Mouse (Mus musculus): ENCODE results near the gene Herpud1.

The Herpud1 gene

DNA sequence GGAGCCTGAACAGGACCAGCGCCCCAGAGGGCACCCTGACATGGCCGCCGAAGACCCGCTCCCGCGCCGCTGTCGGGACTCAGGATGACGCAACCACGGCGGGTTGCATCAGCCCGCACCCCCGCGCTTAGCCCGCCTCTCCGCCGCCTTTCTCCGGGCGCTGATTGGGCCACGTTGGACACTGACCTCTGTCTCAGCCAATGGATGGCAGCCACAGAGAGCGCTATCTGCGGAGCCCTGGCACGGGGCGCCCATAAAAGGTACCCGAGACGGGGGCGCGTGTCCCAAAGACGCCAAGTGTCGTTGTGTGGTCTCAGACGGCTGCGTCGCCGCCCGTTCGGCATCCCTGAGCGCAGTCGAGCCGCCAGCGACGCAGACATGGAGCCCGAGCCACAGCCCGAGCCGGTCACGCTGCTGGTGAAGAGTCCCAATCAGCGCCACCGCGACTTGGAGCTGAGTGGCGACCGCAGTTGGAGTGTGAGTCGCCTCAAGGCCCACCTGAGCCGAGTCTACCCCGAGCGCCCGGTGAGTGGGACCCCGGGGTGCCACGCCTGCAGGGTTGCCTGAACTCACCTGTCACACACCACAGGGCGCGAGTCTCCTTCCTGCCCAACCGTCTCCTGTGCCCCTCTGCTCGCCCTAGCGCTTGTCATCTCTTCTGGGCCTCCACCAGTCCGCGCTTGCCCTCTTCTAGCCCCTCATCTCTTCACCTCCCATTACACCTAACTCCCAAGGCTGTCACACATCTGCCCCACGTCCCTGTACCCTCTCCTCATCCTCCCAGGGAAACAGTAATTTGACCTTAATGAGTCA lies at the start of gene Herpud1:
Gene Herpud1 (plus strand): TSS at position 225 of the 813 bp plus-strand sequence.
- peak; percentile 96 for DNase-seq

DNA sequence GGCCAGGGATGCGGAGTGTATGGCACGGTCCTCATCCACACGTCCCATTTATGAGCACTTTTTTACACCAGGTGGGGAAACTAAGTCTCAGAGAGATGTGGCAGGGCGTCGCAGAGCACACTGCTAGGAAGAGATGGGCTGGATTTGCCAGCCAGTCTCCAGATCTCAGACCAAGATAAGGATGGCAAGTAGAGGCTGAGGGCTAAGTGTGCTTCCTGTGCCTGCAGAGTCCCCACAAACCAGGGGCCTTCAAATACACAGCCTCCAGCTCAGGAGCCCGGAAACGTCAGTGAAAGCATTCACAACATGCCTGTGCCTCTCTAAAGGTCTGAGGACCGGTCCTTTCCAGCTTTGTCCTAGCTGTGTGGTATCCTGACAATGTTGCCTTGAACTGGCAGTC lies 48.7 kb upstream of the Herpud1 start:
- DNase-seq, result no peak

DNA sequence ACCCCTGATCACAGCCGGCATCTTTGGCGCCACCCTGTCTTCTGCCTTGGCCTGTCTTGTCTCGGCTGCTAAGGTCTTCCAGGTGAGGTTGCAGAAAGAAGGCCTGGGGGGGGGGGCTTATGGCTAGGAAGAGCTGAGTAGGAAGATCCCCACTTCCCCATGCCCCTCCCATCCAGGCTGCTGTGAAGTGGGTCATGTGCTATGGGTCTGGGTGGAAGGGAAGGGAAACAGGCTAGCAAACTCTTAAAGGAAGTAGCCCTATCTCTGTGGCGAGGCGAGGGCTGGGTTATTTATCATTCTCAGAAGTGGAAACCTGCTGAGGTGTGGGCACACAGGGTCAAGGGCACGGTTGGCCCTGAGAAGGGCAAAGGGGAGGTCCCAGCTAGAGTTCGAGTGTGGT lies 45.4 kb upstream of the Herpud1 start:
- no peak for DNase-seq

DNA sequence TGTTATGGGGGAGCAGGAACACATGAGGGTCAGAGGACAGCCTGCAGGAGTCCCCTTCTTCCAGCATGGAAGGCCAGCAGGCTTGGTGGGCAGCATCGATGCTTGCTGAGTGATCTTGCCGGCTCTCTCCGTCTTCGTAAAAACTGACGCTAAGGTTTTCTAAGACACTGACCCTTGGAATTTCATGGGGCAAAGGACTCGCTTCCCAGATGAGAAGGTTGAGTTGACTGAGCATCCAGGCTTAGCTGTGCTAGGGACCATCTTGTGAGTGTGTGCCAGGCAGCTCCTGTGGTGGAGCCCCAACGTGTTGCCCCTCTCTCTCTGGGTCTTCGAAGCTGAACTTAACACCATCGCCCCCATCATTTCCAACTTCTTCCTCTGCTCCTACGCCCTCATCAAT lies 43.5 kb upstream of the Herpud1 start:
- DNase-seq, result no peak

DNA sequence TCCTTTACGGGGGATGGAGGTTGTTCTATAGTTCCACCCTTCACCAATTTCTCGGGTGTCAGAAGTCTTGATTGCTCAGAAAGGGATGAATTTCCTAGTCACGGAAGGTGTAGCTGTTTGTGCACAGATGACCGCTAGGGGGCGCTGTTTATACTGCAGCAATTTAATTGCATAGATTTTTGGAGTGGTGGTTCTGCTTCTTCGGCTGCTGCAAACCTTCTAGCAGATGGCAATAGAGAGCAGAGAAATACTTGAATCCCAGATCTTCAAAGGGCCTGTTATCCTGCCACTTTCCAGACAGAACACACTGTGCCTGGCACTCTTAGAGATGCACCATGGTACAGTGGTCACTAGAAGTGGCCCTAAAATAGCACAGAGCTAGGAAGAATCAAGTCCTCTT lies 42.9 kb upstream of the Herpud1 start:
- peak; percentile 90 for DNase-seq

DNA sequence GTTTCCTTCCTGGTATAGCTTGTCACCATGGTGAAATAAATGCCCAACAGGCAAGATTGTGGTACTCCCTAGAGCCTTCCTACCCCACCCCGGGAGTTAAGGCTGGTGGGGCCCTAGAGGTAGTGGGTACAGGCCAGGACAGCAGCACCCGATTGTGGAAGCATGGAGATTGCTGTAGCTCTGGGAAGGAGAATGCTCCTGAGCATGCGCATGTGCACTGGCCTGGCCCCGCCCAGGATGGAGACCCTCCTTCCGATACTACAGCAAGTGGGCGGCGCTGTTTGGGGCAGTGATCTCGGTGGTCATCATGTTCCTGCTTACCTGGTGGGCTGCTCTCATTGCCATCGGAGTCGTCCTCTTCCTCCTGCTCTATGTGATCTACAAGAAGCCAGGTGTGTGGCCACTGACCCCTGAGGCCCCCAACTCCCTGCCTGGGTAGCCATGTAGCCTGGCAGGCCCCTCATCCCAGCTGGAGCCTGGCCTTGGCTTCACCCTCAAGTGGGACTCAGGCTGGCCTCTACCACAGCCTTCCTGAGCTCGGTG lies 42.4 kb upstream of the Herpud1 start:
- DNase-seq, result no peak

DNA sequence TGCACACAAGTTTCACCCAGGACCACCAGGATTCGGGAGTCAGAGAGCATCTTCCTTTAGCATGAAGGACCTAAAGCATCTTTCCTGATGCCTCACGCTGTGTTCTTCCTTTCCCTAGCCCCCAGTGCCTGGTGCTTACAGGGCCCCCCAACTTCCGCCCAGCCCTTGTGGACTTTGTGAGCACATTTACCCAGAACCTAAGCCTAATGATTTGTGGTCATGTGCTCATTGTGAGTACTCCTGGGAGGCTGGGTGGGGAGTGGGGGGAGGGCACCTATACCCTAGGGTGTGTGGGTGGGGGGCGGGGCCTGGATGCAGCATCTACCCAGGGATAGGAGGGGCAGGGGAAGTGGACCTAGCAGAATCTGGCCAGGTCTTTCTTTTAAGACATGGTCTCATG lies 40.6 kb upstream of the Herpud1 start:
- DNase-seq, result no peak

DNA sequence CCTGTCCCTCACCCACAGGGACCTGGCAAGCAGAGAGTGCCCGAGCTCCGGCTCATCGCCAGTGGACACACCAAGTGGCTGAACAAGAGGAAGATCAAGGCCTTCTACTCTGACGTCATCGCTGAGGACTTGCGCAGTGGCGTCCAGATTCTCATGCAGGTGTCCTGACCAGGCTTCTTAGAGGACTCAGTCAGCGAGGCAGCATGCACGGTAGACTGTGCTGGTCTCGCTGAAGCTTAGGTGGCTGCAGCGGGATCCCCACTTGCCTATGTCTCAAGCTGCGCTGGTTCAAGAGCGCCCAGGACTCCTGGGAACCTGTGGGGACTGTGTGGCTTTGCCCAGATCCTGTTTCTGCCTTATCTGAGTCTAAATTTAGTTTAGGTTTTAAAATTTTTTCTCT lies 40.0 kb upstream of the Herpud1 start:
- no peak for DNase-seq

DNA sequence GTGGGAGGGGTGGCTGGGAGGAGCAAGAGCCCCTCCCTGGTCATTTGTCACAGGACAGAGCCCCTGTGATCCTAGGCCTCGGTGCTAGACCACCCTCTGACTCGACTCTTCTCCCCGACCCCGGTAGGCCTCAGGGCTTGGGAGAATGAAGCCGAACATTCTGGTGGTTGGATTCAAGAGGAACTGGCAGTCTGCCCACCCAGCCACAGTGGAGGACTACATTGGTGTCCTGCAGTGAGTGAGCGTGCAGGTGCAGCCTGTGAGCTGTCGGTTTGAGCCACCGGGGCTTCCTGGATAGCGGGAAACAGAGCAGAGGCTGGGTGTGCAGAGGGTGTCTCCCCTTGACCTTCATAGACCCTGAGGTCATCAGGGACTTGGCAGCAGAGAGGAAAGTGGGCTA lies 37.8 kb upstream of the Herpud1 start:
- DNase-seq, result peak; percentile 48

DNA sequence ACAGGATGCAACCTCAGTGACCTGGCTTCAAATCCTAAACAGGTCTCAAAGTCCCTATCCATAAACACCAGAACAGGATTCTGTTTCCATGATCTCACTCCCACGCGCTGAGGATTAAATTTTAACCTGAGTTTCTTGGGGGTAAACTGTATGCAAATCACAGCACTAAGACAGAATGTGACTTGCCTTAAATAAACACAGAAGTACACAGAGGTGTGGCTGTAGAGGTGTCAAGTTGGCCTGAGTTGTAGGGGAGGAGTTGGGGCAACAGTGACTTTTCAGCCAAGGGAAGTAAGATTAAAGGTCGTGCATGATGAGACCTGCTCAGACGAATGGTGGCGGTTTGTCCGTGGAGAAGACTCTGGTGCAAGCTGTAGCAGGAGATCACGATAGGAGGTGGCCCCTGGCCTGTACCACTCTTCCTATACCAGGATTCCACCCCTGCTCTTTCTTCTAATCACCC lies 32.1 kb upstream of the Herpud1 start:
- no peak for DNase-seq

DNA sequence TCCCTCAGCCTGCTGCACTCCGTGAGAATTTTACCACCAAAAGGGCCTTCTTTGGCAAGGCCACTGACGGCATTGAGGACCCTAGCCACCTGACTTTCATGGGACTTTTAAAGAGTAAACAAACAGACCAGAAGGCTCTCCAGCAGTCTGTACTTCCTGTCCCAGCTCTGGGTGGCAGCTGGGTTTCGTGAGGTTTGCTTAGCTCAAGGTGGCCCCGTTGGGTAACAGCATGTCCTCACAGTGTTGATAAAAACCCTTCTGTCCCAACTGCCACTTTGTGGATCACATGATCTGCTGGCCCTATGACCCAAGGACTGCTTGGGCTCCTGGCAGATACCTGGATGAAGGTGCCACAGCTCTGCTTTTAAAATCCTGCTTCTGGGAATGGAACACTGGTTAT lies 31.7 kb upstream of the Herpud1 start:
- peak; percentile 67 for DNase-seq

DNA sequence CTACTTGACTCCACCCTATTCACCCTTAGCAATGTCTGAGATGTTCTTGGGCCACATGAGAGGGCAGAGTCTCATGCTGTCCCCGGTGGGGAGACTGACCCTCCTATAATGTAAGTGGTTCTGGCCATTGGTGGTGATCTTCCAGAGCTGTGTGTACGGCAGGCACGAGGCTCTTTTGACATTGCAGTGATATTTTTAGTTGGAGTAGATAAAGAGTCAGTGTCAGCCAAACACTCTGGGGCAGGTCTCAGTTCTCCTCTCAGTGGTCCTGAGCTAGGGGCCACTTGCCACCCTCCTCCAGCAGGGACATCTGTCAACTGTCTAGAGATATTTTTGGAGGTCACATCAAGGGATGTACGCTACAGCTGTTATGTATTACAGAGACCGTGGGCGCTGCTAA lies 29.0 kb upstream of the Herpud1 start:
- no peak for DNase-seq

DNA sequence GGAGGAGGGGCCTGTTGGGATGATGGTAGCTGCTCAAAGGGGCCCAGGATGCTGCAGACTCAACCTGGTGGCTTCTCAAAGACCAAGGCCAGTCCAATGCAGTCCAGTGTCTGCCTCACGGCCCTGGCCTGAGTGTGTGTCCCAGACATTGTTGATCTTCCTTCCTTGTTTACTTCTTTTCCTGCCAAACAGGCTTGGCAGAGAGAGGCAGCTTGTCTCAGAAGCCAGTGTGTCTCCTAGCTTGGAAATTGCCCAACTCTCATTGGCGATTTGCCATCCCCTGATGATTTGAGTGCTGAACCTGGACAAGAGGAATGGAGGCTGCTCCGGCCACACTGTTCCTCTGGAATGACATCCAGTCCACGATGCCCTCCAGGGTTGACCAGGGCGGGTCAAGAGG lies 27.7 kb upstream of the Herpud1 start:
- DNase-seq, result no peak

DNA sequence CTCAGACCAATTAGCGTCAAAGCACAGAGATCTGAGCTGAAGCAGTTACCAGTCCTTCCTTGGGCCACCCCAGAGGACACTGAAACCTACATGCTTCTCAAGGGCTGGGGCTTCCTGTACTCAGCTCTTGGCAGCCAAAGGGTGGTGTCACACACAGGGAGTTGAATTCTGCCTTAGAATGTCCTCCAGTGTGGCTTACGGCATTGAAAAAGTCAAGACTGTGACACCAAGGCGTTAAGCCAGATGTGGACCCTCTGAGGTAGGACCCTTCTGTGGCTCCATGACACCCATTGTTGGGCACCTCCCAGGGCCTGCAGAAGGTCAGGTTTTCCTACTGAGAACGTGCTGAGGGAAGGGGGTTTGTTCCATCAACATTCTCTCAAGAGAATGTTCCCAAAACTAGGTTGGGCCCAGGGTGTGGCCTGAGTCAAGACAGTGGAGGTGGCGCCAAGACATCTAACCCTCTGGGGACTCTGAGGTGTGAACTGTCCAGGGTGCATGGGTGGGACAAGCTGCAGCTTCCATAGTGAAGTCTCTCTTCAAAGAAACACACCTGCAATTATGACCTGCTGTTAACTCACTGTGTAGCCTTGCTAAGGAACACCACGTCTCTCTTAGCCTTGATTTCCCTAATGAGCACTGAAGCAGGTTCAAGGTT lies 24.3 kb upstream of the Herpud1 start:
- DNase-seq, result no peak

DNA sequence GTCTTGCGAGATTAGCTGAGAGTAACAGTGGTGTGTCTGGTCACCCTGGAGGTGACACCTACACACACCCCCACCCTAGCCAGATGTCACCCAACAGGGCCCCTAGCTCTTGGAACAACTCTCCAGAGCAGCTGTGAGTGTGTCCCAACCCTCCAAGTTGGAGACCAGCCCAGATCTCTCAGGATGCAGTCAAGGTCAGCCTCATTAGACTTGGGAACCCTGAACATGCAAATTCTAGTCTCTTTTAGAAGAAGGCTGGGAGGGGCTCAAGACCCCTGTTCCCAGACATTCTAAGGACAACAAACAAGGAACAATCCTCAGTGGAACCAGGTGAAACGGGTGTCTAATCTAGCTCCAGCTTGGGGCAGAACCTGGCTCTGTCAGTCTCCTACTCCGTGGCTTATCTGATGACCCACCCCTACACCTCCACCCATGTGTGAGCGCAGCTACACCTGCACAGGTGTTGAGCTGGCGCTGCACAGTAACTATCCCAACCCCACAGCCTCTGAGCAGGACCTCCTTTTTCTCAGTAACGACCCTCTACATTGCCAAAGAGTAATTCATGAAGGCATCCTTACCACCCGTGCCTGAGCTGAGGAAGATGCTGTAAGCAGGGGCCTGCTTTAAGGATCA lies 23.5 kb upstream of the Herpud1 start:
- no peak for DNase-seq

DNA sequence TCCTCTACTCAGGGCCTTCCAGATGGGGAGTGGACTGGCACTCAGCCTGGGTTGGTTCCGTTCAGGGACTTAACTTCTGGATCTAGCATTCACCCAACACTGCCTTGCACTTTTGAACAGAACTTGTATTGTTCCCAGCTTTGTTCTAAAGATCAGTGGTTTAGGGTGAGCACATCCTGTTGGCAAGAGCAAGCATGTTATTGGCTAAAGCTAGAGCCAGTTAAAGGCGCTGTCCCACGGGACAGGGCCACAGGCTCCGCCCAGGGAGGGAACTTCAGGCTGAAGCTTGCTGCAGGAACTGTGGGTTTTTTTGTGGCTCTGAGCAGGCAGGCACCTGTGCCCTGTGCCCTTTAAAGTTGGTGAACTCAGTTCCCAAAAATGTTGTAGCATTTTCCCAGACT lies 22.9 kb upstream of the Herpud1 start:
- DNase-seq, result peak; percentile 86

DNA sequence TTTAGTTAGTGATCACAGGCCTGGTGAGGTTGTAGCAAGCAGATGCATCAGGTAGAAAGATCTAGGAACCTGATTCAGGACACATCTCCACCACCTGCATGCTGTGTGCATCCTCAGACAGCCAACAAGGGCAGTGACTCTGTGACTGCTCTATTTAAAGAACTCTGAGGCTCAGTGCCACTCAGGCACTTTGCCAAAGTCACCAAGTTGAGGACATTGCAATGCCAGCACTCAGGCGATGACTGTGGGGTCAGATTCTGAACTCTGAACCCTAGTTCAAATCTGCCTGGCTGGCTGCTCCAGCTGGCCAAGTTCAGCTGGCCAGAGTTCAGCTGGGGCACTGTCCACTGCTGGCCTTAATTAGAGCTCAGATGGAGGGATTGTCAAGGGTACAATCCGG lies 22.3 kb upstream of the Herpud1 start:
- DNase-seq, result peak; percentile 37

DNA sequence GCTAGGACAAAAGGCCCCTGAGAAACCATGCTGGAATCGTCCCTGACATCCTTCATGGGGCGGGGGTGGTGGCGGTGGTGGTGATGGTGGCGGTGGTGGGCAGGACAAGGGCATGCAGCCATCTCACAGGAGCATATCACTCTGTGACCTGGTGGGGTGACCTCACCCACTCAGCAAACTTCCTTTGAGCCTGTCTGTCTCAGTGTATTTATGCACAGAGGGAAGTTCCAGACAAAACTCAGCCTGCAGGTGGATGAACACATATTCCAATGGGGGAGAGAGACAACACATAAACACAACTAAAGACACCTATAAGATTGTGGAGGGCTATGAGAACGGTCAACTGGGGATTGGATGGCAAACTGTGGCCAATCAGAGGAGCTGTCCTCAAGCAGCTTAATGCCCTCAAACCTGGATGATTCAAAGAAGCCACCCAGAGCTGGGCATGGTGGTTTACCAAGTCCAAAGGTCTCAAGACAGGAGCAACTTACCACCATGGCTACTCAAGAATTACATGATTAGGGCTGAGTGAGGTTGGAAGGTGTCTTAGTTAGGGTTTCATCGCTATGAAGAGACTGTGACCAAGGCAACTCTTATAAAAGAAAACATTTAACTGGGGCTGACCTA lies 21.4 kb upstream of the Herpud1 start:
- DNase-seq, result peak; percentile 37

DNA sequence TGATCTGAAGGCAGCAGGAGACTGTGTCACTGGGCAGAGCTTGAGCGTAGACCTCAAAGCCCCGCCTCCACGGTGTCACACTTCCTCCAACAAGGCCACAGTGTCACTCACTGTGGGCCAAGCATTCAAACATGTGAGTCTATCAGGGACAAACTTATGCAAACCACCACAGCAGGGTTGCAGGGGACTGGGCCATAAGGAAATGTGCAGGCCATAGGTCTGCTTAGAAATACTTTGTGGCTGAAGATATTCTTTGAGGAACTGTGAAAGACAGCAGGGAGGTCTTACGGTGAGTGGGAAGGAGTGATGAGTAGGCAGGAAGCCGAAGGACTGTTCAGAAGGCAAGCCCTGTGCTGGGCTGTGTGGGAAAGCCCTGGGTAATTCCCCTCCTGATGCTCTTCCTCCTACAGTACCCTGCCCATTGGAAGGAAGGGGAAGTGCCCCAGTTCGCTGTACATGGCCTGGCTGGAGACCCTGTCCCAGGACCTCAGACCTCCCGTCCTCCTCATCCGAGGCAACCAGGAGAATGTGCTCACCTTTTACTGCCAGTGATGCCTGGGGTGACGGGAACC lies 20.7 kb upstream of the Herpud1 start:
- DNase-seq, result peak; percentile 83

DNA sequence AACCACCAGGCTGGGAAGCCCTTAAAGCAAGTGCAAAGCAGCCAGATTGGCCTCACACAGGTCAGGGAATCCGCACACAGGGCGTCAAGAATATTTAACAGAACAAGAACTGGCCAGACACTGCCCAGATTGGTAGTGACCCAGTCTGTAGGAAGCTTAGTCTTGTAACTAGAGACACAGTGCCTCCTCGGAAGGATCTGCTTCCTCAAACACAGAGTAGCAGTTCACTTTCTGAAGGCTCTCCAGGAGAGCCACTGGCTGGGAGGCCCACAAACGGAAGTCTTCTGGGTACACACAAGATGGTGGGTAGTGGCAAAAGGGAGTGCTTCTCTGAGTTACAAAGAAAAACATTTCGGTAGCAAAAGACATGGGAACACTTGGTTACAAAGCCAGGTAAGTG lies 15.4 kb upstream of the Herpud1 start:
- DNase-seq, result no peak

DNA sequence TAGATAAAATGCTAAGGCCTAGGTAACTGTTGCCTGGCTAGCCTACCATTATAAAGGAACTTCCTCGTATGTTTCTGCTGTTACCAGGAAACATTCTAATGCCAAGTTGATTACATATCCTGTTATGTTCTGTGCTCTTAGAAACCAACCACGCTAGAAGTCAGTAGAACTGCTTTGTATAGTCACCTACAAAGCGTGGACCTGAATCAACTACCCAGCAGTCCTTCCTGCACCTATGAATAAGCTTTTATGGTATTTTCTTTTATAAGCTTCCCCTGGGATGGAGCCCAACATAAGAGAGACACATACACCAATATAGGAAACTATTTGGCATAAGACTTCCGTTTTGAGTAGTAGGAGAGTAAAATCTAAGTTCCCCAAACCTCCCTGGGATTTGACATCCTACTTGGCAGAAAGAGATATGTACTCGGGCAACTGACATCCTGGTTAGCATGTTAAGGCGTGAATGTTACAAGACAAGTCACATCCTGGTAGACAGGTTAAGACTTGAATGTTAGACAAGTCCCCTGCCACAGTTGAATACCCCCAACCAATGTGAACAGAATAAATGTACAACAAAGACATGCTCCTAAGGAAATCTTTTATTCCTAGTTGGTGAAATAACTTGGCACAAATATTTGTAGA lies 13.2 kb upstream of the Herpud1 start:
- DNase-seq, result no peak

DNA sequence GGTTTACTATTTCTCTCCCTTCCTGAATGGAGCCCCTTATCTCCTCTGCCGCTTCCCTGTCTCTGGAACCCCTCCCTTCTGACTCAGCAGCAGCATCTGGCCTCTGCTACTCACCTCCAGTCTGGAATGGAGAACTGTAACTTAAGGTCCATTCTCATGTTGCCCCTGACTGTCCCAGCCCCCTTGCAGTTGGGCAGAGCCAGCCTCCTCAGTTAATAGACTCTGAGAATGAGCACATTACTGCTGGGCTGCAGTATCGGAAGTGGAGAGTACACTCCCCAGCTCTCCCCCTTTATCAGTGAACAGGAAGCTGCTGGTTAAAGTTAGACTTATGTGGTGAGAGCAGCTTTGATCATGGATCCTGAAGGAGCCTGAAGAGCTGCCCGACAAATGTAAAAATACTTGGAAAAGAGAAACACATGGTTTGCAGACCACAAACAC lies 10.7 kb upstream of the Herpud1 start:
- DNase-seq, result no peak
